In genomic region chr5:111509014-111509561, GRCm38 (mm10) we compare ENCODE assay signal across 8 mouse cellular contexts.
DNase-seq lines count a peak whose midpoint lies in the region; ATAC-seq and TF ChIP-seq lines count a peak whose summit lies in the region.

No protein-coding gene starts in this region.

- H3K9ac ChIP-seq in ES-Bruce4 (ENCODE audit: low read depth, poor library complexity, severe bottlenecking) = 0 out of 2 replicates have a peak overlapping the region, but pooled peaks have one; percentile 1
- H3K9ac ChIP-seq in heart, embryonic 15.5 days = peak overlapping the region; percentile 5; the same call in 1 of the 2 replicates

- peak overlapping the region; percentile 53 for H3K4me2 ChIP-seq in heart, embryonic 15.5 days

- no peak for TF ChIP-seq CTCF in ES-Bruce4 (IDR thresholded peaks at IDR 0.05; ENCODE audit: low read depth, low read length)

- DNase-seq in c-Kit-positive CD71-positive TER-119-negative erythroid progenitor cells, embryonic 14.5 days (ENCODE audit: low read depth) = peak; percentile 36
- peak; percentile 83 for DNase-seq in kidney, postnatal 10 days
- peak; percentile 90 to 91 for DNase-seq in spleen, postnatal 36 days (ENCODE audit: low spot score in 2 of 2)
- no peak for DNase-seq in frontal cortex, postnatal 36 days (ENCODE audit: low spot score in 2 of 2)
- no peak for DNase-seq in right cerebral cortex, postnatal 10 days (ENCODE audit: low spot score in 2 of 2)

- no peak for TF ChIP-seq EP300 in ES-Bruce4 (IDR thresholded peaks at IDR 0.05; ENCODE audit: insufficient read depth, low read depth, low read length)

- H3K27me3 ChIP-seq in ES-Bruce4 (ENCODE audit: control insufficient read depth, insufficient read depth, low read length, poor library complexity, severe bottlenecking) = no peaks in the 10 kb centered on the region
- H3K27me3 ChIP-seq in heart, embryonic 15.5 days = peaks cover 11% of the 10 kb centered on the region; the same call in 1 of the 2 replicates

- no peak overlapping the region for H3K27ac ChIP-seq in ES-Bruce4 (ENCODE audit: insufficient read depth, low read length)
- peak overlapping the region; percentile 71 for H3K27ac ChIP-seq in heart, embryonic 15.5 days

- TF ChIP-seq POLR2A in ES-Bruce4 (IDR thresholded peaks at IDR 0.05; ENCODE audit: insufficient read depth, low read length) = no peak

- H3K36me3 ChIP-seq in ES-Bruce4 (ENCODE audit: control insufficient read depth, insufficient read depth, low read length, poor library complexity, severe bottlenecking) = no peaks in the 10 kb centered on the region
- no peaks in the 10 kb centered on the region for H3K36me3 ChIP-seq in heart, embryonic 15.5 days

- ATAC-seq in heart, embryonic 15.5 days (replicated peaks; ENCODE audit: insufficient number of reproducible peaks, insufficient read depth, low FRiP score, low read depth) = peak; percentile 53
- ATAC-seq in megakaryocyte, adult 5-6 weeks (ENCODE audit: poor library complexity, severe bottlenecking) = peak; percentile 80

- 2% methylated on average over 21 of the region's 21 CpGs for WGBS in heart, embryonic 15.5 days

- H3K9me3 ChIP-seq in ES-Bruce4 (replicated peaks; ENCODE audit: control insufficient read depth, insufficient read depth, low read length, poor library complexity, severe bottlenecking) = no peaks in the 10 kb centered on the region
- H3K9me3 ChIP-seq in heart, embryonic 15.5 days (replicated peaks) = no peaks in the 10 kb centered on the region

- H3K4me3 ChIP-seq in ES-Bruce4 (ENCODE audit: low read depth, low read length) = peak overlapping the region; percentile 38
- H3K4me3 ChIP-seq in heart, embryonic 15.5 days = peak overlapping the region; percentile 21

- peaks cover 5% of the 10 kb centered on the region for H3K4me1 ChIP-seq in ES-Bruce4 (ENCODE audit: control insufficient read depth, insufficient read depth, low read length)
- peaks cover 64% of the 10 kb centered on the region for H3K4me1 ChIP-seq in heart, embryonic 15.5 days (replicated peaks)

Comparison
In these comparisons a context has a peak if more than half of its experiments do, and no peak if none do; other contexts are left out.
1. DNase-seq: peak in c-Kit-positive CD71-positive TER-119-negative erythroid progenitor cells, embryonic 14.5 days (single experiment), kidney, postnatal 10 days (single experiment) and spleen, postnatal 36 days (2 of 2); none in frontal cortex, postnatal 36 days (0 of 2) and right cerebral cortex, postnatal 10 days (0 of 2).